Mouse (Mus musculus): ENCODE data around the gene Heg1. TPM values are rescaled to one million over a fixed set of nuclear protein-coding genes. Genes with fewer than 3 reads are reported as not detected.

Heg1 gene
- polyA plus RNA-seq, 1 experiment from 2014 or later = 17.2 TPM

GRCm38 (mm10) chr16:33669072-33669471, 15.1 kb upstream of the Heg1 start:
- Histone ChIP-seq H3K27me3 (ENCODE audit: insufficient read depth, low read length) (no peaks in the 10 kb centered on the region), H3K9me3 (replicated peaks; ENCODE audit: low read length) (no peaks in the 10 kb centered on the region), H3K4me3 (replicated peaks; ENCODE audit: low read depth, low read length) (no peak overlapping the region), H3K27ac (no peak overlapping the region), H3K9ac (ENCODE audit: low read depth, low read length) (no peak overlapping the region), H3K4me2 (ENCODE audit: low read length) (no peak overlapping the region), H3K36me3 (ENCODE audit: insufficient read depth, low read length) (no peaks in the 10 kb centered on the region), H3K4me1 (replicated peaks; ENCODE audit: insufficient read depth, low read length) (no peaks in the 10 kb centered on the region)
- no peak for TF ChIP-seq CTCF (IDR thresholded peaks at IDR 0.05; ENCODE audit: low read depth)
- no peak for ATAC-seq (replicated peaks; ENCODE audit: low FRiP score, low read depth)
- no peak for DNase-seq (ENCODE audit: low spot score)
- WGBS = 83% methylated on average over 1 of the region's 1 CpGs

- no peak overlapping the region for H3K27ac ChIP-seq
Measured at GRCm38 (mm10) chr16:33670340-33670739, 13.8 kb upstream of the Heg1 start.

GRCm38 (mm10) chr16:33670933-33671332, 13.2 kb upstream of the Heg1 start:
- no peak for ATAC-seq (replicated peaks; ENCODE audit: low FRiP score, low read depth)
- no peak overlapping the region for H3K4me3 ChIP-seq (replicated peaks; ENCODE audit: low read depth, low read length)
- no peak overlapping the region for H3K27ac ChIP-seq
- WGBS = 95% methylated on average over 2 of the region's 2 CpGs
- H3K27me3 ChIP-seq (ENCODE audit: insufficient read depth, low read length) = no peaks in the 10 kb centered on the region
- DNase-seq (ENCODE audit: low spot score) = no peak
- no peak overlapping the region for H3K4me2 ChIP-seq (ENCODE audit: low read length)
- H3K9me3 ChIP-seq (replicated peaks; ENCODE audit: low read length) = no peaks in the 10 kb centered on the region
- no peaks in the 10 kb centered on the region for H3K36me3 ChIP-seq (ENCODE audit: insufficient read depth, low read length)
- H3K9ac ChIP-seq (ENCODE audit: low read depth, low read length) = no peak overlapping the region
- no peaks in the 10 kb centered on the region for H3K4me1 ChIP-seq (replicated peaks; ENCODE audit: insufficient read depth, low read length)
- TF ChIP-seq CTCF (IDR thresholded peaks at IDR 0.05; ENCODE audit: low read depth) = no peak

More at GRCm38 (mm10) chr16:33670340-33670739, 13.8 kb upstream of the Heg1 start:
- TF ChIP-seq CTCF (IDR thresholded peaks at IDR 0.05; ENCODE audit: low read depth) = no peak
- Histone ChIP-seq H3K9me3 (replicated peaks; ENCODE audit: low read length) (no peaks in the 10 kb centered on the region), H3K27me3 (ENCODE audit: insufficient read depth, low read length) (no peaks in the 10 kb centered on the region), H3K4me1 (replicated peaks; ENCODE audit: insufficient read depth, low read length) (no peaks in the 10 kb centered on the region), H3K4me2 (ENCODE audit: low read length) (no peak overlapping the region), H3K36me3 (ENCODE audit: insufficient read depth, low read length) (no peaks in the 10 kb centered on the region), H3K4me3 (replicated peaks; ENCODE audit: low read depth, low read length) (no peak overlapping the region), H3K9ac (ENCODE audit: low read depth, low read length) (no peak overlapping the region)
- ATAC-seq (replicated peaks; ENCODE audit: low FRiP score, low read depth) (no peak), DNase-seq (ENCODE audit: low spot score) (no peak)
- 74% methylated on average over 3 of the region's 3 CpGs for WGBS

GRCm38 (mm10) chr16:33672188-33672587, 12.0 kb upstream of the Heg1 start:
- WGBS = 89% methylated on average over 3 of the region's 4 CpGs
- no peak overlapping the region for H3K27ac ChIP-seq
- no peaks in the 10 kb centered on the region for H3K27me3 ChIP-seq (ENCODE audit: insufficient read depth, low read length)
- no peak overlapping the region for H3K4me2 ChIP-seq (ENCODE audit: low read length)
- H3K9me3 ChIP-seq (replicated peaks; ENCODE audit: low read length) = no peaks in the 10 kb centered on the region
- no peak for ATAC-seq (replicated peaks; ENCODE audit: low FRiP score, low read depth)
- H3K9ac ChIP-seq (ENCODE audit: low read depth, low read length) = no peak overlapping the region
- no peaks in the 10 kb centered on the region for H3K36me3 ChIP-seq (ENCODE audit: insufficient read depth, low read length)
- TF ChIP-seq CTCF (IDR thresholded peaks at IDR 0.05; ENCODE audit: low read depth) = no peak
- H3K4me1 ChIP-seq (replicated peaks; ENCODE audit: insufficient read depth, low read length) = peaks cover 10% of the 10 kb centered on the region
- no peak for DNase-seq (ENCODE audit: low spot score)
- no peak overlapping the region for H3K4me3 ChIP-seq (replicated peaks; ENCODE audit: low read depth, low read length)

- Histone ChIP-seq H3K4me3 (replicated peaks; ENCODE audit: low read depth, low read length) (no peak overlapping the region), H3K4me2 (ENCODE audit: low read length) (no peak overlapping the region), H3K36me3 (ENCODE audit: insufficient read depth, low read length) (no peaks in the 10 kb centered on the region), H3K4me1 (replicated peaks; ENCODE audit: insufficient read depth, low read length) (peaks cover 10% of the 10 kb centered on the region), H3K9ac (ENCODE audit: low read depth, low read length) (no peak overlapping the region), H3K27me3 (ENCODE audit: insufficient read depth, low read length) (no peaks in the 10 kb centered on the region), H3K27ac (no peak overlapping the region), H3K9me3 (replicated peaks; ENCODE audit: low read length) (no peaks in the 10 kb centered on the region)
- WGBS = 91% methylated on average over 4 of the region's 4 CpGs
- no peak for TF ChIP-seq CTCF (IDR thresholded peaks at IDR 0.05; ENCODE audit: low read depth)
- no peak for ATAC-seq (replicated peaks; ENCODE audit: low FRiP score, low read depth)
- DNase-seq (ENCODE audit: low spot score) = no peak
Measured at GRCm38 (mm10) chr16:33672643-33673042, 11.5 kb upstream of the Heg1 start.

GRCm38 (mm10) chr16:33673530-33674109, 10.6 kb upstream of the Heg1 start:
- Histone ChIP-seq H3K4me2 (ENCODE audit: low read length) (no peak overlapping the region), H3K36me3 (ENCODE audit: insufficient read depth, low read length) (no peaks in the 10 kb centered on the region), H3K4me1 (replicated peaks; ENCODE audit: insufficient read depth, low read length) (peaks cover 10% of the 10 kb centered on the region), H3K27me3 (ENCODE audit: insufficient read depth, low read length) (no peaks in the 10 kb centered on the region), H3K9me3 (replicated peaks; ENCODE audit: low read length) (no peaks in the 10 kb centered on the region), H3K9ac (ENCODE audit: low read depth, low read length) (no peak overlapping the region), H3K27ac (no peak overlapping the region), H3K4me3 (replicated peaks; ENCODE audit: low read depth, low read length) (no peak overlapping the region)
- no peak for TF ChIP-seq CTCF (IDR thresholded peaks at IDR 0.05; ENCODE audit: low read depth)
- WGBS = 41% methylated on average over 14 of the region's 14 CpGs
- ATAC-seq (replicated peaks; ENCODE audit: low FRiP score, low read depth) (no peak), DNase-seq (ENCODE audit: low spot score) (peak; percentile 78)
